Mouse (Mus musculus) liver, embryonic 13.5 days (tissue): ENCODE data around the gene Eps8l1. TPM values are rescaled to one million over a fixed set of nuclear protein-coding genes. Genes with fewer than 3 reads are reported as not detected.

Experiments
- ATAC-seq: fragments of 200-750 bp; cut with Nextera tagmentation; 2 replicates; pipeline ENCODE4 v1.8.0; 2017; ENCODE audit warnings: low read depth, mild to moderate bottlenecking, moderate number of reproducible peaks, moderate library complexity
- DNase-seq: peaks from one replicate; pipeline ENCODE4 v3.0.0; 2022
- H3K27ac ChIP-seq: fragments of 300-500 bp; sonication (generic); 2 replicates; pipeline ENCODE4 v1.5.1; 2015; ENCODE audit warnings: moderate library complexity, mild to moderate bottlenecking, inconsistent platforms
- H3K27me3 ChIP-seq: fragments of 300-500 bp; sonication (generic); 2 replicates; pipeline ENCODE4 v1.6.1; 2015; ENCODE audit warnings: mild to moderate bottlenecking, inconsistent platforms
- H3K36me3 ChIP-seq: fragments of 300-500 bp; sonication (generic); 2 replicates; pipeline ENCODE4 v1.6.1; 2015; ENCODE audit warnings: mild to moderate bottlenecking, inconsistent platforms
- H3K4me1 ChIP-seq: fragments of 300-500 bp; sonication (generic); replicated peaks from 2 replicates; pipeline ENCODE4 v1.6.1; 2015; ENCODE audit warnings: inconsistent platforms
- H3K4me2 ChIP-seq: fragments of 300-500 bp; sonication (generic); 2 replicates; pipeline ENCODE4 v1.6.1; 2015; ENCODE audit warnings: inconsistent platforms, mild to moderate bottlenecking, moderate library complexity
- H3K4me3 ChIP-seq: fragments of 300-500 bp; sonication (generic); replicated peaks from 2 replicates; pipeline ENCODE4 v1.5.1; 2015; ENCODE audit warnings: mild to moderate bottlenecking, inconsistent platforms
- H3K9ac ChIP-seq: fragments of 300-500 bp; sonication (generic); 2 replicates; pipeline ENCODE4 v1.6.1; 2015; ENCODE audit warnings: mild to moderate bottlenecking, inconsistent platforms
- H3K9me3 ChIP-seq: fragments of 300-500 bp; sonication (generic); replicated peaks from 2 replicates; pipeline ENCODE4 v1.6.1; 2016; ENCODE audit warnings: inconsistent platforms
- WGBS: fragments of 180-500 bp; shearing (Covaris S2); methylation state at CpG from one replicate; pipeline ENCODE4 v1.1.7; 2015; ENCODE audit not compliant: insufficient replicate concordance; 5-methylcytosine and 5-hydroxymethylcytosine counted together
- polyA plus RNA-seq: library from polyadenylated mRNA; unstranded; fragments of >200 nt; fragmentation: Nextera tagmentation; extraction: Ambion mirVana; gene quantifications from 2 replicates; pipeline ENCODE4 v1.2.1, GENCODE M21; 2015

The Eps8l1 gene
- polyA plus RNA-seq, 1 experiment from 2014 or later = 1.4 TPM

GRCm38 (mm10) chr7:4501558-4502397 lies 41.3 kb downstream of the Eps8l1 start, which contains the start of gene Ppp1r12c:
TSS of gene Ppp1r12c (minus strand) at chr7:4501680.
- H3K4me2 ChIP-seq = peak within 1 kb of the TSS; percentile 87
- DNase-seq = peak; percentile 91
- no peaks in the 10 kb centered on the region for H3K27me3 ChIP-seq
- H3K36me3 ChIP-seq = peaks cover 20% of the 10 kb centered on the region
- H3K4me1 ChIP-seq = peaks cover 68% of the 10 kb centered on the region
- WGBS = under 1% methylated on average over 50 of the region's 62 CpGs
- peak; percentile 89 for ATAC-seq
- peak within 1 kb of the TSS; percentile 95 for H3K4me3 ChIP-seq
- H3K27ac ChIP-seq = peak within 1 kb of the TSS; percentile 90
- peak within 1 kb of the TSS; percentile 98 for H3K9ac ChIP-seq
- no peaks in the 10 kb centered on the region for H3K9me3 ChIP-seq

GRCm38 (mm10) chr7:4502421-4503090 lies 42.1 kb downstream of the Eps8l1 start:
- peaks cover 12% of the 10 kb centered on the region; the same call in 1 of the 2 replicates for H3K36me3 ChIP-seq
- 7% methylated on average over 14 of the region's 14 CpGs for WGBS
- H3K27ac ChIP-seq = peak overlapping the region; percentile 90
- no peaks in the 10 kb centered on the region for H3K27me3 ChIP-seq
- H3K9me3 ChIP-seq = no peaks in the 10 kb centered on the region
- H3K4me3 ChIP-seq = peak overlapping the region; percentile 95
- peak overlapping the region; percentile 98 for H3K9ac ChIP-seq
- H3K4me1 ChIP-seq = peaks cover 70% of the 10 kb centered on the region
- H3K4me2 ChIP-seq = peak overlapping the region; percentile 87
- ATAC-seq = no peak
- DNase-seq = peak; percentile 56

GRCm38 (mm10) chr7:4503100-4503499 lies 42.6 kb downstream of the Eps8l1 start:
- WGBS = 69% methylated on average over 4 of the region's 4 CpGs
- no peak overlapping the region for H3K9ac ChIP-seq
- H3K4me1 ChIP-seq = peaks cover 67% of the 10 kb centered on the region
- peak overlapping the region; percentile 87 for H3K4me2 ChIP-seq
- no peaks in the 10 kb centered on the region for H3K27me3 ChIP-seq
- H3K27ac ChIP-seq = peak overlapping the region; percentile 90
- H3K36me3 ChIP-seq = peaks cover 9% of the 10 kb centered on the region; the same call in 1 of the 2 replicates
- no peak for DNase-seq
- ATAC-seq = no peak
- peak overlapping the region; percentile 95; the same call in 1 of the 2 replicates for H3K4me3 ChIP-seq
- no peaks in the 10 kb centered on the region for H3K9me3 ChIP-seq

DNA sequence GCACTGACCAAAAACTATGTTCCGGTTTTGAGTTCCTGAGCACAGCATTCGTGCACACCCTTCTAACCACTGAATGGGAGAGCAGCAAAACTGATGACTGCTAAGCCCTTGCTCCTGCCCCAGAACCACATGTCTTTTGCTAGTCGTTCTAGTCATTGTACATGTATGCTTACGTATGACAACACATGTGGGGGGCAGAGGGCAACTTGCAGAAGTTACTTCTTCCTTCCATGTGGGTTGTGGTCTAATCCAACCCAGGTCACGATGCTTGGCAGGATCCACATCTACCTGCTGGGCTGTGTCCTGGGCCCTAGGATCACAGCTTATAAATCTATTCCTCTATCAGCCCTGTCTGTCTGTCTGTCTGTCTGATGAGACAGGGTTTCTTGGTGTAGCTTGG lies 43.4 kb downstream of the Eps8l1 start:
- H3K4me2 ChIP-seq = no peak overlapping the region
- H3K27ac ChIP-seq = peak overlapping the region; percentile 71
- no peak for DNase-seq
- no peak overlapping the region for H3K4me3 ChIP-seq
- no peak for ATAC-seq
- no peaks in the 10 kb centered on the region for H3K27me3 ChIP-seq
- WGBS = 57% methylated on average over 5 of the region's 5 CpGs
- peaks cover 4% of the 10 kb centered on the region; the same call in 1 of the 2 replicates for H3K36me3 ChIP-seq
- no peak overlapping the region for H3K9ac ChIP-seq
- no peaks in the 10 kb centered on the region for H3K9me3 ChIP-seq
- peaks cover 66% of the 10 kb centered on the region for H3K4me1 ChIP-seq

- H3K4me3 ChIP-seq = no peak overlapping the region
- peaks cover 66% of the 10 kb centered on the region for H3K4me1 ChIP-seq
- DNase-seq (no peak), ATAC-seq (no peak)
- H3K36me3 ChIP-seq = no peaks in the 10 kb centered on the region
- 13% methylated on average over 11 of the region's 11 CpGs for WGBS
- H3K27me3 ChIP-seq = no peaks in the 10 kb centered on the region
- peak overlapping the region; percentile 14 for H3K9ac ChIP-seq
- H3K27ac ChIP-seq = peak overlapping the region; percentile 71
- peak overlapping the region; percentile 20 for H3K4me2 ChIP-seq
- no peaks in the 10 kb centered on the region for H3K9me3 ChIP-seq
Observed at GRCm38 (mm10) chr7:4504646-4505435, 44.4 kb downstream of the Eps8l1 start.

- ATAC-seq (no peak), DNase-seq (no peak)
- no peaks in the 10 kb centered on the region for H3K36me3 ChIP-seq
- no peak overlapping the region for H3K4me2 ChIP-seq
- 26% methylated on average over 3 of the region's 4 CpGs for WGBS
- no peak overlapping the region for H3K9ac ChIP-seq
- no peak overlapping the region; the same call in 1 of the 2 replicates for H3K27ac ChIP-seq
- no peak overlapping the region for H3K4me3 ChIP-seq
- H3K9me3 ChIP-seq = no peaks in the 10 kb centered on the region
- no peaks in the 10 kb centered on the region for H3K27me3 ChIP-seq
- peaks cover 58% of the 10 kb centered on the region for H3K4me1 ChIP-seq
Observed at GRCm38 (mm10) chr7:4507220-4507619, 46.7 kb downstream of the Eps8l1 start.

- Histone ChIP-seq H3K9ac (no peak overlapping the region), H3K4me2 (no peak overlapping the region), H3K4me3 (no peak overlapping the region), H3K27me3 (no peaks in the 10 kb centered on the region), H3K9me3 (no peaks in the 10 kb centered on the region), H3K27ac (no peak overlapping the region; the same call in 1 of the 2 replicates), H3K36me3 (no peaks in the 10 kb centered on the region), H3K4me1 (peaks cover 49% of the 10 kb centered on the region)
- no peak for ATAC-seq
- DNase-seq = no peak
- WGBS = 73% methylated on average over 26 of the region's 32 CpGs
Observed at GRCm38 (mm10) chr7:4508062-4508738, 47.7 kb downstream of the Eps8l1 start.

DNA sequence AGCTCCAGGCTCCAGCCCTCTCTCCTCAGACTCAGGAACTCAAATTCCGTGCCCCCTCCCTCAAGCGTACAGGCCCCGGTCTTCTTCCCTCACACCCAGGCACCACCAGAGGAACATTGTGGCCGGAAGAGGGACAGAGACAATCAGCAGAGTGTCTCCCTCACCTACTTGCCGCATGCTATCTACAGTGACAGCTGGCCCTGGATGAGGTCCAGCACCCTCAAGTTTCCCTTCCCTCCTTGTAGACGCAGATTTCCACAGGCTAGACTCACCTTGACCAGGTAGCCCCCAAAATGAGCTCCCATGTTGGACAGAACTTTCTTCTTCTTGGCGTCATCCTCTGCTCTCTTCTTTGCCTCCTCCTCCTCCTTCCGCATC lies 48.3 kb downstream of the Eps8l1 start:
- peaks cover 51% of the 10 kb centered on the region for H3K4me1 ChIP-seq

DNA sequence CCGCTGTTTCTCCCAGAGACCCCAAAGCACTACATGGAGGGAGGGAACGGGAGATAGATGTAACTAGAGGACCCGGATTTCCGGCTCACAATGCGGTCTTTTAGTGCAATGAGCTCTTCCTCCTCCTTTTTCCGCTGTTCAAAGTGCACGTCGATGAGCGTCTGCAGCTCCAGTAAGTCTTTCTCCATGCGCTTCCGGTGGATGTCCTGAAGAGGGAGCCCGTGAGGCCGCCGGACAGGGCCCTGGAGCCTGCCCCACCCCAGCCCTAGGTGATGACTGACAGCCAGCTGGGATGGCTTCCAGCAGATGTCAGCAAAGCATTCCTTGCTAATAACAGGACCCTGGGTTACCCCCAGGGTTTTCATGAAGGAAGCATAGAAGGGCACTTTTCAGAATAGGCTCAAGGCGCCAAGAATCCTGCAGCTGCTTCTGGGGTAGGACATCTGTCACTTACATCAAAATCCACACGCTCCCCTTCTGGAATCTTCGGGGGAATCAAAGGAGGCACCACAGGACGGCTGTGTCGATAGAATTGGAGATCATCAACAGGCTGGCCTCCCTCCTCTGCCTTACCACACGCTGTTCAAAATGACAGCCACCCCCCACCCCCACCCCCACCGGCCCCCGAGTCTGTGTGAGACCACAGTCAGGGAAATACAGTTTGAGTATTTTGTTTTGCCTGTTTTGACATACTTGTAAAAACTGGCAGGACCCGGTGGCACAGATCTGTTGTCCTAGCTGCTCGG lies 49.6 kb downstream of the Eps8l1 start:
- peak overlapping the region; percentile 53 for H3K4me2 ChIP-seq
- no peaks in the 10 kb centered on the region for H3K27me3 ChIP-seq
- peaks cover 38% of the 10 kb centered on the region for H3K4me1 ChIP-seq
- H3K9ac ChIP-seq = 0 out of 2 replicates have a peak overlapping the region, but pooled peaks have one; percentile 29
- H3K4me3 ChIP-seq = peak overlapping the region; percentile 20; the same call in 1 of the 2 replicates
- DNase-seq (peak; percentile 65), ATAC-seq (peak; percentile 75)
- no peaks in the 10 kb centered on the region for H3K36me3 ChIP-seq
- H3K9me3 ChIP-seq = no peaks in the 10 kb centered on the region
- H3K27ac ChIP-seq = no peak overlapping the region
- 19% methylated on average over 24 of the region's 24 CpGs for WGBS

More for the DNA sequence above, 48.3 kb downstream of the Eps8l1 start:
- Histone ChIP-seq H3K27ac (no peak overlapping the region; the same call in 1 of the 2 replicates), H3K9me3 (no peaks in the 10 kb centered on the region), H3K4me2 (no peak overlapping the region), H3K9ac (no peak overlapping the region), H3K27me3 (no peaks in the 10 kb centered on the region), H3K36me3 (no peaks in the 10 kb centered on the region), H3K4me3 (no peak overlapping the region)
- WGBS = 63% methylated on average over 8 of the region's 8 CpGs
- DNase-seq (no peak), ATAC-seq (no peak)
